Mouse (Mus musculus) bone marrow macrophage, adult 2 months (primary cell): ENCODE results near the gene Olfr427.

Source experiments
- CTCF ChIP-seq: IDR thresholded peaks from 2 replicates; pipeline ENCODE4 v1.5.1; 2012; ENCODE audit warnings: low read depth, mild to moderate bottlenecking, low read length, moderate library complexity
- POLR2A ChIP-seq: IDR thresholded peaks from 2 replicates; pipeline ENCODE4 v1.6.1; 2012; ENCODE audit warnings: mild to moderate bottlenecking, low read depth, low read length, borderline replicate concordance

- TF ChIP-seq CTCF (no peak), POLR2A (no peak)
These were observed 35.3 kb downstream of the Olfr427 start for GRCm38 (mm10) chr1:174131999-174132398.
